11 mouse cellular contexts compared by ENCODE assay signal in genomic region chr4:129209504-129209903, GRCm38 (mm10). TPM values are rescaled to one million over a fixed set of nuclear protein-coding genes. Genes with fewer than 3 reads are reported as not detected.
A peak's percentile ranks its signal among the peaks of the same experiment; 100 is the strongest.
DNase-seq lines count a peak whose midpoint lies in the region; ATAC-seq and TF ChIP-seq lines count a peak whose summit lies in the region.
"Had no signal": no experiment of that assay in that cellular context is flagged by ENCODE, and none has a peak within 500 bp of the region (broad histone marks: within the 10 kb centered on the region; RNA-seq: fewer than 3 reads in every experiment).

No protein-coding gene starts in this region.

- H3K27ac ChIP-seq in heart, postnatal 0 days (ENCODE audit: low read depth) = no peak overlapping the region
- no peak overlapping the region for H3K27ac ChIP-seq in intestine, embryonic 15.5 days
- H3K27ac ChIP-seq in kidney, embryonic 15.5 days = no peak overlapping the region
- H3K27ac ChIP-seq: limb, embryonic 12.5 days had no signal

- no peaks in the 10 kb centered on the region for H3K4me1 ChIP-seq in heart, postnatal 0 days (ENCODE audit: control insufficient read depth, insufficient read depth)
- no peaks in the 10 kb centered on the region for H3K4me1 ChIP-seq in intestine, embryonic 15.5 days (replicated peaks)
- H3K4me1 ChIP-seq in kidney, embryonic 15.5 days = no peaks in the 10 kb centered on the region
- H3K4me1 ChIP-seq: limb, embryonic 12.5 days had no signal

- no peak overlapping the region for H3K4me3 ChIP-seq in heart, postnatal 0 days (ENCODE audit: low read depth, low read length)
- H3K4me3 ChIP-seq in intestine, embryonic 15.5 days (replicated peaks) = no peak overlapping the region
- no peak overlapping the region for H3K4me3 ChIP-seq in kidney, embryonic 15.5 days (replicated peaks)
- H3K4me3 ChIP-seq: limb, embryonic 12.5 days had no signal

- peaks cover 80% of the 10 kb centered on the region for H3K36me3 ChIP-seq in heart, postnatal 0 days (replicated peaks; ENCODE audit: control insufficient read depth, insufficient read depth, low read length)
- peaks cover 46% of the 10 kb centered on the region for H3K36me3 ChIP-seq in intestine, embryonic 15.5 days
- peaks cover 95% of the 10 kb centered on the region for H3K36me3 ChIP-seq in kidney, embryonic 15.5 days

- no peak for TF ChIP-seq EP300 in heart, postnatal 0 days (IDR thresholded peaks at IDR 0.05; ENCODE audit: low read depth)

- DNase-seq in heart, postnatal 0 days (ENCODE audit: low spot score) = no peak
- DNase-seq in heart, adult 18-20 months = no peak
- DNase-seq in 416B (ENCODE audit: low read depth) = peak; percentile 61
- DNase-seq in MEL-GATA-1-ER (ENCODE audit: extremely low read depth, low read depth) = peak; percentile 18
- DNase-seq in frontal cortex, postnatal 25 days (ENCODE audit: low spot score in 2 of 2) = no peak
- DNase-seq in spleen, postnatal 4 days (ENCODE audit: low spot score in 2 of 2) = no peak
- DNase-seq: adrenal gland, adult 2 months; heart, postnatal 14 days had no signal

- H3K27me3 ChIP-seq in heart, postnatal 0 days (ENCODE audit: control insufficient read depth, insufficient read depth, low read length) = no peaks in the 10 kb centered on the region
- H3K27me3 ChIP-seq in intestine, embryonic 15.5 days (replicated peaks) = no peaks in the 10 kb centered on the region
- no peaks in the 10 kb centered on the region for H3K27me3 ChIP-seq in kidney, embryonic 15.5 days
- H3K27me3 ChIP-seq: limb, embryonic 12.5 days had no signal

- no peaks in the 10 kb centered on the region for H3K9me3 ChIP-seq in heart, postnatal 0 days (replicated peaks; ENCODE audit: control insufficient read depth, low read length)
- no peaks in the 10 kb centered on the region for H3K9me3 ChIP-seq in intestine, embryonic 15.5 days
- no peaks in the 10 kb centered on the region for H3K9me3 ChIP-seq in kidney, embryonic 15.5 days (replicated peaks)
- H3K9me3 ChIP-seq: limb, embryonic 12.5 days had no signal

- H3K9ac ChIP-seq in heart, postnatal 0 days (replicated peaks; ENCODE audit: low read depth, low read length) = no peak overlapping the region
- H3K9ac ChIP-seq in intestine, embryonic 15.5 days = no peak overlapping the region
- H3K9ac ChIP-seq in kidney, embryonic 15.5 days = no peak overlapping the region
- H3K9ac ChIP-seq: limb, embryonic 12.5 days had no signal

- 68% methylated on average over 7 of the region's 7 CpGs for WGBS in heart, postnatal 0 days
- WGBS in intestine, embryonic 15.5 days = 41% methylated on average over 7 of the region's 7 CpGs
- 57% methylated on average over 7 of the region's 7 CpGs for WGBS in kidney, embryonic 15.5 days

- no peak overlapping the region for H3K4me2 ChIP-seq in heart, postnatal 0 days (ENCODE audit: low read depth, low read length)
- no peak overlapping the region for H3K4me2 ChIP-seq in intestine, embryonic 15.5 days (replicated peaks)
- no peak overlapping the region for H3K4me2 ChIP-seq in kidney, embryonic 15.5 days
- H3K4me2 ChIP-seq: limb, embryonic 12.5 days had no signal

- TF ChIP-seq CTCF in heart, postnatal 0 days (IDR thresholded peaks at IDR 0.05; ENCODE audit: low read depth) = peak; percentile 54

- ATAC-seq in heart, postnatal 0 days (ENCODE audit: insufficient read depth, low read depth) = no peak
- 0 out of 2 replicates have a peak, but pooled peaks have one; percentile 34 for ATAC-seq in intestine, embryonic 15.5 days
- no peak for ATAC-seq in kidney, embryonic 15.5 days (replicated peaks; ENCODE audit: low FRiP score)

RNA-seq across cellular contexts. Expression of gene Yars, which starts 19.9 kb away (rescaled TPM):
- 24.7 and 27.3 TPM in 2 replicates for total RNA-seq in heart, postnatal 0 days (2014; rRNA removed; ENCODE audit: low replicate concordance)
- polyA plus RNA-seq in heart, postnatal 0 days (2015; fragmentation: Nextera tagmentation; extraction: Ambion mirVana) = 30.8 and 31.5 TPM in 2 replicates
- 10 to 100 TPM; 25.6 to 33.4 TPM for total RNA-seq in heart, adult 18-20 months (2021)
- polyA plus RNA-seq in intestine, embryonic 15.5 days (2015; fragmentation: Nextera tagmentation; extraction: Ambion mirVana) = 94.2 and 97.2 TPM in 2 replicates
- polyA plus RNA-seq in kidney, embryonic 15.5 days (2015; fragmentation: Nextera tagmentation; extraction: Ambion mirVana) = 81.3 and 87.4 TPM in 2 replicates

RNA-seq across cellular contexts. Expression of gene S100pbp, which starts 20.0 kb away (rescaled TPM):
- total RNA-seq in heart, postnatal 0 days (2014; rRNA removed; ENCODE audit: low replicate concordance) = 16.0 and 24.5 TPM in 2 replicates
- polyA plus RNA-seq in heart, postnatal 0 days (2015; fragmentation: Nextera tagmentation; extraction: Ambion mirVana) = 5.9 and 6.9 TPM in 2 replicates
- 1 to 10 TPM; 8.4 to 9.2 TPM for total RNA-seq in heart, adult 18-20 months (2021)
- 12.5 and 14.5 TPM in 2 replicates for polyA plus RNA-seq in intestine, embryonic 15.5 days (2015; fragmentation: Nextera tagmentation; extraction: Ambion mirVana)
- 24.3 and 25.9 TPM in 2 replicates for polyA plus RNA-seq in kidney, embryonic 15.5 days (2015; fragmentation: Nextera tagmentation; extraction: Ambion mirVana)

RNA-seq across cellular contexts. Expression of gene C77080, which starts 51.7 kb away (rescaled TPM):
- 7.8 and 9.0 TPM in 2 replicates for total RNA-seq in heart, postnatal 0 days (2014; rRNA removed; ENCODE audit: low replicate concordance)
- polyA plus RNA-seq in heart, postnatal 0 days (2015; fragmentation: Nextera tagmentation; extraction: Ambion mirVana) = 0.77 and 0.78 TPM in 2 replicates
- total RNA-seq in heart, adult 18-20 months (2021) = 1 to 10 TPM; 2.6 to 3.0 TPM
- 9.7 and 10.3 TPM in 2 replicates for polyA plus RNA-seq in intestine, embryonic 15.5 days (2015; fragmentation: Nextera tagmentation; extraction: Ambion mirVana)
- 8.3 and 9.1 TPM in 2 replicates for polyA plus RNA-seq in kidney, embryonic 15.5 days (2015; fragmentation: Nextera tagmentation; extraction: Ambion mirVana)

Comparison
In these comparisons a context has a peak if more than half of its experiments do, and no peak if none do; other contexts are left out.
1. DNase-seq: peak in 416B (single experiment) and MEL-GATA-1-ER (single experiment); none in heart, postnatal 0 days (single experiment), heart, adult 18-20 months (0 of 2), frontal cortex, postnatal 25 days (0 of 2) and spleen, postnatal 4 days (0 of 2).